Mouse (Mus musculus) olfactory bulb, adult 2 months (tissue): ENCODE data around the gene Rpusd4. TPM values are rescaled to one million over a fixed set of nuclear protein-coding genes. Genes with fewer than 3 reads are reported as not detected.

Source experiments
- H3K27ac ChIP-seq: fragments of 200-500 bp; 2 replicates; pipeline ENCODE4 v1.5.1; 2012; ENCODE audit warnings: low read depth, low read length; ENCODE audit not compliant: insufficient read depth
- H3K4me1 ChIP-seq: fragments of 200-500 bp; 2 replicates; pipeline ENCODE4 v1.6.1; 2012; ENCODE audit warnings: low read length; ENCODE audit not compliant: control insufficient read depth, insufficient read depth
- H3K4me3 ChIP-seq: fragments of 200-500 bp; 2 replicates; pipeline ENCODE4 v1.5.1; 2012; ENCODE audit warnings: mild to moderate bottlenecking, low read depth, low read length, moderate library complexity; ENCODE audit not compliant: insufficient read depth
- CTCF ChIP-seq: fragments of 200-500 bp; IDR thresholded peaks from 2 replicates; pipeline ENCODE4 v1.5.1; 2012; ENCODE audit warnings: low read depth, mild to moderate bottlenecking, low read length, moderate library complexity; ENCODE audit not compliant: insufficient read depth
- POLR2A ChIP-seq: fragments of 200-500 bp; IDR thresholded peaks from 2 replicates; pipeline ENCODE4 v1.6.1; 2012; ENCODE audit warnings: mild to moderate bottlenecking, low read depth, low read length, moderate library complexity; ENCODE audit not compliant: insufficient read depth
- WGBS: fragments of 180-500 bp; shearing (Covaris S2); methylation state at CpG from one replicate; pipeline ENCODE4 v1.1.7; 2018; 5-methylcytosine and 5-hydroxymethylcytosine counted together
- polyA plus RNA-seq: library from polyadenylated mRNA; stranded (reverse); fragments of >200 nt; gene quantifications from 2 replicates; pipeline ENCODE4 v1.2.4, GENCODE M21; 2012; ENCODE audit warnings: low replicate concordance; ENCODE audit not compliant: missing spikeins, insufficient read depth, insufficient read length

Rpusd4 gene
- polyA plus RNA-seq, 1 experiment: not detected

DNA sequence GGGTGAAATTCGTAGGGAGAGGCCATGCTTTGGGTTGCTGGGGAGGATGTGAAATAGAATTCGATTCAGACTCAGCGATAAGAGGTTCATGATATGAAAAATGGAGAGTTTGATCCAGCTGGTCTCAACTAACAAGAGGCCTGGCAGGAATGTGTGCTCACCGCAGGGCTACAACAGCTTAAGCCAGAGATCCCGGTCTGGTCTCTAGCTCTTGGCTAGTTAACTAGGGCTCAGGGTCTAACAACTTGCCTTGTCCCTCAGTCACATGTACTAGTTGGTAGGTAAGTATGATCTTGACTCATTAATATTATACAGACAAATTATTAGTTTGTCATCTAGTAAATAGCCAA, 15.2 kb downstream of the Rpusd4 start:
- WGBS: 69% methylated on average over 5 of the region's 5 CpGs
- Histone ChIP-seq H3K27ac (no peak overlapping the region), H3K4me1 (no peaks in the 10 kb centered on the region), H3K4me3 (no peak overlapping the region)
- no peak for TF ChIP-seq CTCF
- no peak for TF ChIP-seq POLR2A

DNA sequence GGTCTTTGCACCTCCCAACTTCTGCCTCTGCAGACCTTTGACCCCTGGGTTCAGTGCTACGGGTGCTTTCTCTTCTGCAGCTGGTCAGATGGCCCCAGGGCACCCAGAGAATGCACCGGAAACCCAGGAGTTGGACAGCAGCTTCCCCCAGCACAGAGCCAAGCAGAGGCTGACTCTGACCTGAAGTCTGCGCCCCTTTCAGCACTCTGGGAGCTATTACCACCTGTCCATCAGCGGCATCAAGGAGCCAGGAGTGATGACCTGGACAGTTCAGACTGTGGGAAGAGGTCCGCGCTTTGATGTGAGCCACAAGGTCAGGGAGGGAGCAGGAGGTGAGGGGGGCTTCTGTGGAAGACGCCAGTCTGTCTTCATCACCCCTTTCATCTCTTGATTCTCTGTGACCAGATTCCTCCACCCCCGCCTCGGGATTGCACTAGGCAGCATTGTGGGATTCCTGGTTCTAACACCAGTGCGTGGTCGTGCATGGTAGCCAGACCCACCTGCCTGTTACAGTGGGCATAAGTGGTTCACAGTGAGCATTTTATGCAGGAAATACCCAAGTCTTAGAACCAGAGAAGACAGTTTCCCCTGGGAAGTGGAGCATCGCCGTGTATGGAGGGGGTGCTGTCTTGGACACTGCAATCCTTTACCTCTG, 15.9 kb downstream of the Rpusd4 start:
- Histone ChIP-seq H3K4me1 (no peaks in the 10 kb centered on the region), H3K27ac (no peak overlapping the region), H3K4me3 (no peak overlapping the region)
- WGBS: 92% methylated on average over 13 of the region's 13 CpGs
- TF ChIP-seq CTCF: no peak

DNA sequence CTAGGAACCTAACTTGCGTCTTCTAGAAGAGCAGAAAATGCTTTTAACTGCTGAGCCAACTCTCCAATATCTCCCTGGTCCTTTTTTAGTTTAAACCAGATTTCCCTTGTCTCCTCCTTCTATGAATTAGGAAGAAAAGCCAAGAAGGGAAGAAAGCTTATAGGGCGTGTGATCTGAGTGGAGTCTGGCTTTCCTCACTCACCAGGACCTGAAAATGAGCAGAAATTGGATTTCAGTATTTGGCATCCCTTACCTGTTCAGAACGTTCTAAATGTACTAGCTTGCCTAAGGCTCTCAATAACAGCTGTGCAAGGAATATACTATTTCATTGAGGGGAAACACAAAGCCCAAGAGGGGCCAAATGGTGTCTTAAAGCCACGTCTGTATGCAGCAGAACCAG, 16.7 kb downstream of the Rpusd4 start:
- no peak for TF ChIP-seq CTCF
- no peak for TF ChIP-seq POLR2A
- Histone ChIP-seq H3K4me1 (no peaks in the 10 kb centered on the region), H3K27ac (no peak overlapping the region), H3K4me3 (no peak overlapping the region)
- WGBS: 96% methylated on average over 4 of the region's 4 CpGs

DNA sequence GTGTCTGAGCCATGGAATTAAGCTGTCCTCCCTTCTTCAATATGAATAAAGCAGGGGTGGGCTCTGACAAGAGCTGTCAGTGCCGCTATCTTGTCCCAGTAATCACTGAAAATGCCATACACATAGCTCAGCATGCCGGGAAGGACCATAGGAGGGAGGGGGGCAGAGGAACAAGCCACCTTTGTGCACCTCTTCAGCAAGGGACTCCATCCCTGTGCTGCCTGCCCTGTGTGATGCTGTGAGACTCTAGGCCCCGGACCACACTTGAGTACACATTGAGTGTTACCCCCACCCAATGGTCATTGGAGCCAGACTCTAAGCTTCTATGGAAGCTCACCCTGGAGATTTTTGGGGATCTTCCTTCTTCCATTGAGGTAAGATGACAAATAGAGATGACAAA, 18.7 kb downstream of the Rpusd4 start:
- H3K4me1 ChIP-seq: no peaks in the 10 kb centered on the region
- no peak for TF ChIP-seq POLR2A
- TF ChIP-seq CTCF: no peak
- 77% methylated on average over 3 of the region's 3 CpGs for WGBS

GRCm38 (mm10) chr9:35289992-35290391, 22.3 kb downstream of the Rpusd4 start:
- no peaks in the 10 kb centered on the region for H3K4me1 ChIP-seq
- TF ChIP-seq CTCF: no peak
- TF ChIP-seq POLR2A: no peak
- WGBS: 62% methylated on average over 7 of the region's 7 CpGs
- no peak overlapping the region for H3K4me3 ChIP-seq
- H3K27ac ChIP-seq: no peak overlapping the region

More for the DNA sequence above, 18.7 kb downstream of the Rpusd4 start:
- Histone ChIP-seq H3K27ac (no peak overlapping the region), H3K4me3 (no peak overlapping the region)

DNA sequence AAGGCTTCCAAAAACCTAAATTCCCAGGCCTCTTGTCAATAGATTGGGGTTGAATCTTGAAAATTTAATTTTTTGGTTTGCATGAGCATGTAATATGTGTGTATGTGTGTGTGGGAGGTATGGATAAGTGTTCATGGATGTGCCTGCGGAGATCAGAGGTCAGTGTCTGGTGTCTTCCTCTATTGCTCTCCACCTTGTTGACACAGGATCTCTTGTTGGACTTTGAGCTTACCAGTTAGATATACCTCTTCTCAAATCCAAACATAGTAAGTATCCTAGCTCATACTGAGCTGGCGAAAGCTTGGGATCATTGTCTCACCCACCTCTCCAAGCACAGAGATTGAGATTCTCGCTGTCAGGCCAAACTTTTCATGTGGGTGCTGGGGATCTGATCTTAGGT, 22.8 kb downstream of the Rpusd4 start:
- TF ChIP-seq CTCF (no peak), POLR2A (no peak)
- Histone ChIP-seq H3K4me3 (no peak overlapping the region), H3K27ac (no peak overlapping the region), H3K4me1 (no peaks in the 10 kb centered on the region)
- 97% methylated on average over 3 of the region's 3 CpGs for WGBS

GRCm38 (mm10) chr9:35290916-35291315, 23.3 kb downstream of the Rpusd4 start:
- WGBS: 83% methylated on average over 4 of the region's 4 CpGs
- TF ChIP-seq CTCF (no peak), POLR2A (no peak)
- no peaks in the 10 kb centered on the region for H3K4me1 ChIP-seq
- no peak overlapping the region for H3K4me3 ChIP-seq
- no peak overlapping the region for H3K27ac ChIP-seq

GRCm38 (mm10) chr9:35293465-35293864, 25.8 kb downstream of the Rpusd4 start:
- WGBS: 54% methylated on average over 5 of the region's 5 CpGs

DNA sequence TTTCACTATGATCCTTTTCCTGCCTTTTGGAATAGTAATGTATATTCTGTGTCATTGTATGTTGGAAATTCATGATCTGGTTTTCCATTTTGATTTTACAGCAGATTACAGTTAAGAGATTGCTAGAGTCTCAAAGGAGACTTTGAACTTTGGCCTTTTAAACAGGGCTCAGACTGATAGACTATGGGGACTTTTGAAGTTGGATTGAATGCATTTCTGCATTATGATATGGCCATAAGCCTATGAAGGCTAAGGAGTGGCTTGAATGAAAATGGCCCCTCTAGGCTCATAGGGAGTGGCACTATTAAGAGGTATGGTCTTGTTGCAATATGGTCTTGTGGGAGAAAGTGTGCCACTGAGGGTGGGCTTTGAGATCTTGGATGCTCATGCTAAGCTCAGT, 30.1 kb downstream of the Rpusd4 start:
- H3K4me1 ChIP-seq: no peaks in the 10 kb centered on the region
- no peak overlapping the region for H3K27ac ChIP-seq
- TF ChIP-seq POLR2A: no peak
- TF ChIP-seq CTCF: no peak
- H3K4me3 ChIP-seq: no peak overlapping the region

More at GRCm38 (mm10) chr9:35293465-35293864, 25.8 kb downstream of the Rpusd4 start:
- TF ChIP-seq POLR2A: no peak
- no peaks in the 10 kb centered on the region for H3K4me1 ChIP-seq
- H3K27ac ChIP-seq: no peak overlapping the region
- no peak overlapping the region for H3K4me3 ChIP-seq

GRCm38 (mm10) chr9:35302172-35302571, 34.5 kb downstream of the Rpusd4 start:
- no peak for TF ChIP-seq CTCF
- no peak for TF ChIP-seq POLR2A
- no peak overlapping the region for H3K27ac ChIP-seq
- no peaks in the 10 kb centered on the region for H3K4me1 ChIP-seq
- no peak overlapping the region for H3K4me3 ChIP-seq
- WGBS: 93% methylated on average over 3 of the region's 3 CpGs
